Mouse (Mus musculus) urinary bladder, postnatal 14 days (tissue): Measurements from ENCODE around the gene Nuak2.

Source experiments
- DNase-seq: peaks from one replicate; pipeline ENCODE4 v3.0.0; 2021; ENCODE audit warnings: low spot score

Gene Nuak2

GRCm38 (mm10) chr1:132380550-132381100 is 64.7 kb downstream of the Nuak2 start:
- DNase-seq: no peak

DNA sequence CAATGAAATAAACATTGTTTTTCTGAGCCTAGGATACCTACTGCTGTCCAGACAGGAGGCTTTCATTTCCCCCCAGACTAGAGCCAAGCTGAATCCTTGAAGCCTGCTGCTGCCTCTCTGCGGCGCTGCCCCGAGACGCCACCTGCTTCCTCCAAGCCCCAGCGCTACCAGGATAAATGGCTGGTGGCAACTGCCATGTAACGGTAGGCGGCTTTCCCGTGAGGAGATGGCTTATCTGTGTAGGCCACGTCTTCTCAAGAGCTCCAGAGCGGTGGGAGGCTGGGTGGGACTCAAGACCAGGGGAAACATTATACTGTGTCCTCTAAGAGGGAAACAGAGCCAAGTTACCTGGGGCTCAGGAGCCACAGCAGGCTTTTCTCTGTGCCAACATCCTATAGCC is 66.0 kb downstream of the Nuak2 start:
- DNase-seq: no peak
